Mouse (Mus musculus) liver, embryonic 15.5 days (tissue): ENCODE measurements at regions not wholly inside any gene's neighbourhood (a gene's known extent, or its start where the extent isn't known, plus 50 kb on each side); places are given as distances from the start of the nearest gene placed in this dataset.

ENCODE experiments used
- ATAC-seq: fragments of 200-750 bp; cut with Nextera tagmentation; 2 replicates; pipeline ENCODE4 v1.8.0; 2017; ENCODE audit warnings: moderate number of reproducible peaks, mild to moderate bottlenecking, moderate library complexity; ENCODE audit not compliant: insufficient read depth
- H3K27ac ChIP-seq: fragments of 300-500 bp; sonication (generic); replicated peaks from 2 replicates; pipeline ENCODE4 v1.5.1; 2015; ENCODE audit warnings: mild to moderate bottlenecking, inconsistent platforms
- H3K27me3 ChIP-seq: fragments of 300-500 bp; sonication (generic); 2 replicates; pipeline ENCODE4 v1.6.1; 2015; ENCODE audit warnings: mild to moderate bottlenecking, inconsistent platforms
- H3K36me3 ChIP-seq: fragments of 300-500 bp; sonication (generic); replicated peaks from 2 replicates; pipeline ENCODE4 v1.6.1; 2015; ENCODE audit warnings: moderate library complexity, mild to moderate bottlenecking, inconsistent platforms
- H3K4me1 ChIP-seq: fragments of 300-500 bp; sonication (generic); replicated peaks from 2 replicates; pipeline ENCODE4 v1.6.1; 2015; ENCODE audit warnings: inconsistent platforms
- H3K4me2 ChIP-seq: fragments of 300-500 bp; sonication (generic); 2 replicates; pipeline ENCODE4 v1.6.1; 2015; ENCODE audit warnings: moderate library complexity, mild to moderate bottlenecking, inconsistent platforms
- H3K4me3 ChIP-seq: fragments of 300-500 bp; sonication (generic); replicated peaks from 2 replicates; pipeline ENCODE4 v1.5.1; 2015; ENCODE audit warnings: mild to moderate bottlenecking, inconsistent platforms
- H3K9ac ChIP-seq: fragments of 300-500 bp; sonication (generic); 2 replicates; pipeline ENCODE4 v1.6.1; 2015; ENCODE audit warnings: moderate library complexity, mild to moderate bottlenecking, inconsistent platforms
- H3K9me3 ChIP-seq: fragments of 300-500 bp; sonication (generic); replicated peaks from 2 replicates; pipeline ENCODE4 v1.6.1; 2016; ENCODE audit warnings: inconsistent platforms
- WGBS: fragments of 180-500 bp; shearing (Covaris S2); methylation state at CpG from one replicate; pipeline ENCODE4 v1.1.7; 2015; ENCODE audit warnings: mixed read lengths; ENCODE audit not compliant: insufficient replicate concordance; 5-methylcytosine and 5-hydroxymethylcytosine counted together

DNA sequence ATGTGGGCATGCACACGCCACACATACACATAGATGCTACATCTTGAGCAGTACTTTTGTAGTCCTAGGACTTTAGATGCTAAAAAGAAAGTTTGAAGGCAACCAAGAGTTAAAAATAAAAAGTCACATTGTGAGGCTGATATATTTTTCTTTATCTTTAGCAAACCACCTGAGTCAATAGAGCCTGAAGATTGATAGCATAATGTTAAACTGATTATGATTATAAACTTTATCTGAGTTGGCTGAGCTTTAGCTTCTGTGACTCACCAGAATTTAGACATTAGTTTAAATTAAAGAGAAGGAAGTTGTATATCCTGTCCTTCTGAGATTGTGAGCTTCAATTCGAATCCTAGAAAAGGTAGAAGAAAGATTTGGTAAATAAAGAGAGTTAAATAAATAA is 289.5 kb upstream of the Dmac1 start:
- WGBS = 43% methylated on average over 2 of the region's 2 CpGs
- no peaks in the 10 kb centered on the region for H3K4me1 ChIP-seq

GRCm38 (mm10) chr4:75562480-75562879 is 284.4 kb upstream of the Dmac1 start:
- WGBS = 24% methylated on average over 4 of the region's 4 CpGs
- no peak overlapping the region for H3K4me3 ChIP-seq
- H3K36me3 ChIP-seq = no peaks in the 10 kb centered on the region
- no peaks in the 10 kb centered on the region for H3K4me1 ChIP-seq
- ATAC-seq = no peak
- H3K27ac ChIP-seq = no peak overlapping the region
- H3K27me3 ChIP-seq = no peaks in the 10 kb centered on the region
- no peaks in the 10 kb centered on the region for H3K9me3 ChIP-seq
- no peak overlapping the region for H3K9ac ChIP-seq
- H3K4me2 ChIP-seq = no peak overlapping the region

More for the DNA sequence above, 289.5 kb upstream of the Dmac1 start:
- no peak overlapping the region for H3K9ac ChIP-seq
- H3K4me2 ChIP-seq = no peak overlapping the region
- no peak overlapping the region for H3K27ac ChIP-seq
- no peaks in the 10 kb centered on the region for H3K36me3 ChIP-seq
- no peaks in the 10 kb centered on the region for H3K27me3 ChIP-seq
- no peak for ATAC-seq
- no peak overlapping the region for H3K4me3 ChIP-seq
- no peaks in the 10 kb centered on the region for H3K9me3 ChIP-seq

GRCm38 (mm10) chr4:75561792-75562191 is 283.7 kb upstream of the Dmac1 start:
- no peak overlapping the region for H3K4me2 ChIP-seq
- no peaks in the 10 kb centered on the region for H3K36me3 ChIP-seq
- H3K9me3 ChIP-seq = no peaks in the 10 kb centered on the region
- H3K4me1 ChIP-seq = no peaks in the 10 kb centered on the region
- WGBS = 36% methylated on average over 1 of the region's 1 CpGs
- no peak overlapping the region for H3K4me3 ChIP-seq
- H3K27ac ChIP-seq = no peak overlapping the region
- no peaks in the 10 kb centered on the region for H3K27me3 ChIP-seq
- ATAC-seq = no peak
- H3K9ac ChIP-seq = no peak overlapping the region

GRCm38 (mm10) chr4:75537787-75538186 is 259.7 kb upstream of the Dmac1 start:
- Histone ChIP-seq H3K4me3 (no peak overlapping the region), H3K4me2 (no peak overlapping the region), H3K27me3 (no peaks in the 10 kb centered on the region), H3K27ac (no peak overlapping the region), H3K9me3 (no peaks in the 10 kb centered on the region), H3K4me1 (no peaks in the 10 kb centered on the region), H3K9ac (no peak overlapping the region), H3K36me3 (no peaks in the 10 kb centered on the region)
- no peak for ATAC-seq
- 47% methylated on average over 2 of the region's 2 CpGs for WGBS

DNA sequence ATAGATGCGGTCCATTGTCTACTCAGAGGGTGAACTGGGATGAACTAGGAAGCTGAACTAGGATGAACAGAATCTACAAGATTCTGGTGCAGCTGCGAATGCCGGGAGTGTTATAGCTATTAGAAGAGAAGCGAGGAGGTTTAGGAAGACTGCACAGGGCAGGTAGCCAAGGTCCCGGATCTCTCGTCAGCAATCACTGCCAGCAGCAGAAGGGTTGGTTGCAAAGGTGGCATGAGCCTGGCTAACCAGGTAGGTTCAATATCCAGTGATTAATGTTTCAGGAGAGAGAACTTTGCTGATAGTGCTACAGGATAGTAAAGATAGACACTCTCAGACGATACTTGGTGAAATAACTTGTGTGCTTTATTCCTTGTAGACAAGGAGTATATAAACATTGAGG is 257.0 kb upstream of the Dmac1 start:
- H3K4me1 ChIP-seq = no peaks in the 10 kb centered on the region
- no peak overlapping the region for H3K4me2 ChIP-seq
- no peak overlapping the region for H3K4me3 ChIP-seq
- ATAC-seq = no peak
- H3K27me3 ChIP-seq = no peaks in the 10 kb centered on the region
- no peaks in the 10 kb centered on the region for H3K36me3 ChIP-seq
- H3K9ac ChIP-seq = no peak overlapping the region
- 68% methylated on average over 7 of the region's 7 CpGs for WGBS
- no peaks in the 10 kb centered on the region for H3K9me3 ChIP-seq
- no peak overlapping the region for H3K27ac ChIP-seq

- no peak for ATAC-seq
- no peaks in the 10 kb centered on the region for H3K36me3 ChIP-seq
- H3K4me1 ChIP-seq = no peaks in the 10 kb centered on the region
- no peaks in the 10 kb centered on the region for H3K27me3 ChIP-seq
- no peaks in the 10 kb centered on the region for H3K9me3 ChIP-seq
- H3K4me2 ChIP-seq = no peak overlapping the region
- no peak overlapping the region for H3K27ac ChIP-seq
- no peak overlapping the region for H3K4me3 ChIP-seq
- no peak overlapping the region for H3K9ac ChIP-seq
- 44% methylated on average over 2 of the region's 2 CpGs for whole genome bisulfite sequencing
Observed at GRCm38 (mm10) chr4:75529607-75530006, 251.5 kb upstream of the Dmac1 start.

- Histone ChIP-seq H3K9ac (no peak overlapping the region), H3K27me3 (no peaks in the 10 kb centered on the region), H3K4me3 (no peak overlapping the region), H3K4me2 (no peak overlapping the region), H3K4me1 (no peaks in the 10 kb centered on the region), H3K9me3 (no peaks in the 10 kb centered on the region), H3K36me3 (no peaks in the 10 kb centered on the region), H3K27ac (no peak overlapping the region)
- WGBS = 63% methylated on average over 3 of the region's 3 CpGs
- no peak for ATAC-seq
Observed at GRCm38 (mm10) chr4:75517459-75518158, 239.5 kb upstream of the Dmac1 start.
